Mouse (Mus musculus) MEL-GATA-1-ER (cell line): ENCODE results near the gene Sppl3.
A peak's percentile ranks its signal among the peaks of the same experiment; 100 is the strongest.

Source experiments
- DNase-seq: peaks from one replicate; pipeline ENCODE4 v3.0.0-alpha.2; 2012; ENCODE audit warnings: low read depth; ENCODE audit errors: extremely low read depth

Gene Sppl3

GRCm38 (mm10) chr5:115037099-115037498, 26.2 kb downstream of the Sppl3 start:
- DNase-seq, result no peak

- DNase-seq, result no peak
Measured at GRCm38 (mm10) chr5:115040756-115041155, 29.8 kb downstream of the Sppl3 start.

GRCm38 (mm10) chr5:115043626-115044025, 32.7 kb downstream of the Sppl3 start:
- no peak for DNase-seq

- no peak for DNase-seq
Measured at GRCm38 (mm10) chr5:115045146-115045677, 34.3 kb downstream of the Sppl3 start.

GRCm38 (mm10) chr5:115049692-115050091, 38.8 kb downstream of the Sppl3 start:
- DNase-seq, result no peak

- DNase-seq, result no peak
Measured at GRCm38 (mm10) chr5:115050776-115051175, 39.8 kb downstream of the Sppl3 start.

GRCm38 (mm10) chr5:115052546-115052945, 41.6 kb downstream of the Sppl3 start:
- no peak for DNase-seq

- DNase-seq, result no peak
Measured at GRCm38 (mm10) chr5:115053791-115054396, 43.0 kb downstream of the Sppl3 start.

- peak; percentile 73 for DNase-seq
Measured at GRCm38 (mm10) chr5:115055418-115055817, 44.5 kb downstream of the Sppl3 start.

- DNase-seq, result peak; percentile 90
Measured at GRCm38 (mm10) chr5:115057153-115057552, 46.2 kb downstream of the Sppl3 start.

GRCm38 (mm10) chr5:115058584-115059297, 47.8 kb downstream of the Sppl3 start:
- peak; percentile 94 for DNase-seq

GRCm38 (mm10) chr5:115060067-115060695, 49.2 kb downstream of the Sppl3 start:
- DNase-seq, result no peak

- no peak for DNase-seq
Measured at GRCm38 (mm10) chr5:115060977-115061376, 50.0 kb downstream of the Sppl3 start.

- DNase-seq, result no peak
Measured at GRCm38 (mm10) chr5:115062566-115062965, 51.6 kb downstream of the Sppl3 start.

- no peak for DNase-seq
Measured at GRCm38 (mm10) chr5:115063391-115063790, 52.5 kb downstream of the Sppl3 start.

- no peak for DNase-seq
Measured at GRCm38 (mm10) chr5:115066245-115066644, 55.3 kb downstream of the Sppl3 start.

- DNase-seq, result peak; percentile 91
Measured at GRCm38 (mm10) chr5:115068671-115069421, 57.9 kb downstream of the Sppl3 start.

GRCm38 (mm10) chr5:115069611-115070010, 58.7 kb downstream of the Sppl3 start:
- DNase-seq, result no peak

- no peak for DNase-seq
Measured at GRCm38 (mm10) chr5:115070457-115070856, 59.5 kb downstream of the Sppl3 start.

- DNase-seq, result peak; percentile 97
Measured at GRCm38 (mm10) chr5:115071096-115071901, 60.4 kb downstream of the Sppl3 start.

GRCm38 (mm10) chr5:115072143-115072542, 61.2 kb downstream of the Sppl3 start:
- DNase-seq, result peak; percentile 92
